Mouse (Mus musculus): ENCODE results near the gene Kctd15.

GRCm38 (mm10) chr7:34694898-34695297 lies 38.4 kb upstream of the Kctd15 start:
- TF ChIP-seq E2F4 (IDR thresholded peaks at IDR 0.05; ENCODE audit: insufficient read depth) (no peak), TCF3 (IDR thresholded peaks at IDR 0.05; ENCODE audit: insufficient read length, low read depth) (no peak), POLR2A (IDR thresholded peaks at IDR 0.05; ENCODE audit: insufficient read length, low read depth) (no peak), CEBPB (IDR thresholded peaks at IDR 0.05; ENCODE audit: insufficient read depth, poor library complexity, severe bottlenecking) (no peak), MYOD1 (IDR thresholded peaks at IDR 0.05; ENCODE audit: control insufficient read depth in 1 of 3, insufficient read length in 2 of 3, low read depth in 2 of 3) (no peak), USF1 (IDR thresholded peaks at IDR 0.05; ENCODE audit: low read depth) (no peak), MAX (IDR thresholded peaks at IDR 0.05; ENCODE audit: low read depth) (no peak), POLR2AphosphoS2 (IDR thresholded peaks at IDR 0.05; ENCODE audit: insufficient read length, low read depth) (no peak), TCF12 (IDR thresholded peaks at IDR 0.05; ENCODE audit: insufficient read depth, poor library complexity, severe bottlenecking) (no peak), MYOG (IDR thresholded peaks at IDR 0.05; ENCODE audit: control insufficient read depth in 1 of 3, insufficient read depth in 1 of 3, insufficient read length in 2 of 3, low read depth in 2 of 3) (no peak), REST (IDR thresholded peaks at IDR 0.05; ENCODE audit: insufficient read depth, insufficient read length) (no peak), SRF (IDR thresholded peaks at IDR 0.05; ENCODE audit: control insufficient read depth, insufficient read length, low read depth) (no peak)

Measured in myocyte (in vitro differentiated cells).